Mouse (Mus musculus): Measurements from ENCODE around the gene Gm45015.
A peak's percentile ranks its signal among the peaks of the same experiment; 100 is the strongest.
"Not testable (repeated sequence)": the region's sequence is repeated elsewhere in the genome, so short reads cannot be mapped to it uniquely, and the experiment has no call there.

Gene Gm45015

GRCm38 (mm10) chrX:73336740-73337139 lies at the start of gene Gm45015:
Gene Gm45015, minus strand, starts transcription at chrX:73336840.
- DNase-seq: no peak

GRCm38 (mm10) chrX:73384924-73385323 lies 48.3 kb upstream of the Gm45015 start:
- no peak for DNase-seq

GRCm38 (mm10) chrX:73384419-73384818 lies 47.8 kb upstream of the Gm45015 start:
- DNase-seq: no peak

DNA sequence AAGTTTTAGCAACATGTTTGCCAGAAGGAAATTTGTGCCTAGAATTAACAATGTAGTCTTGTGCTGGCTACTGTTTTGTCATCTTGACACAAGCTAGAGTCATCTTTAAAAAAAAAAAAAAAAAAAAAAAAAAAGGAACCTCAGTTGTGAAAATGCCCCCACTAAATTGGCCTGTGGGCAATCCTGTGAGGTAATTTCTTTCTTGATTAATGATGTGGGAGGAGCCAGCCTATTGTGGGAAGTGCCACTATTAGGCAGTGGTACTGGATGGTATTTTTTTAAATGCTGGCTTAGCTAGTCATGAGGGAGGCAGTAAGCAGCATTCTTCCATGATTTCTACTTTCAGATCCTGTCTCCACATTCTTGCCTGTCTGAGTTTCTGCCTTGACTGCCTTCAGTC lies 26.7 kb upstream of the Gm45015 start:
- no peak for DNase-seq

- DNase-seq: no peak
Measured at GRCm38 (mm10) chrX:73356719-73357118, 20.1 kb upstream of the Gm45015 start.

- DNase-seq: no peak
Measured at GRCm38 (mm10) chrX:73356163-73356562, 19.5 kb upstream of the Gm45015 start.

- DNase-seq: no peak
Measured at GRCm38 (mm10) chrX:73344346-73344745, 7.7 kb upstream of the Gm45015 start.

DNA sequence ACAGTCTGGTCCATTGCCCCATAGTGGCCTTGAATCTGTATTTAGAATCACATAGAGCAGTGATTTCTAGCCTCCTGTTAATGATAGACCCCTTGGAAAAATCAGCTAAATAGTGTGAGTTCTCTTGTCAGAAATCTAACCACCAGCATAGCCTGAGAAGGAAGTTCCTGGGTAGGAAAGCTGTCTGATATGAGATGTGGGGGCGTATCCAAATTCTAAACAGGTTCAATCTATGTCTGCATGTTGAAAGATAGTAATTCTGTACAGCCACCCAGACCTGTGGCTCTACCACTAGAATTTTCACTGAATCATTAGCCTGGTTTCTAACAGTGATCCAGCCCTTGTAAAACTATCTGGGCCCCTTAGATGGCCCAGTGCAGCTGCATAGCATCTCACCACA lies 7.2 kb upstream of the Gm45015 start:
- no peak for DNase-seq

DNA sequence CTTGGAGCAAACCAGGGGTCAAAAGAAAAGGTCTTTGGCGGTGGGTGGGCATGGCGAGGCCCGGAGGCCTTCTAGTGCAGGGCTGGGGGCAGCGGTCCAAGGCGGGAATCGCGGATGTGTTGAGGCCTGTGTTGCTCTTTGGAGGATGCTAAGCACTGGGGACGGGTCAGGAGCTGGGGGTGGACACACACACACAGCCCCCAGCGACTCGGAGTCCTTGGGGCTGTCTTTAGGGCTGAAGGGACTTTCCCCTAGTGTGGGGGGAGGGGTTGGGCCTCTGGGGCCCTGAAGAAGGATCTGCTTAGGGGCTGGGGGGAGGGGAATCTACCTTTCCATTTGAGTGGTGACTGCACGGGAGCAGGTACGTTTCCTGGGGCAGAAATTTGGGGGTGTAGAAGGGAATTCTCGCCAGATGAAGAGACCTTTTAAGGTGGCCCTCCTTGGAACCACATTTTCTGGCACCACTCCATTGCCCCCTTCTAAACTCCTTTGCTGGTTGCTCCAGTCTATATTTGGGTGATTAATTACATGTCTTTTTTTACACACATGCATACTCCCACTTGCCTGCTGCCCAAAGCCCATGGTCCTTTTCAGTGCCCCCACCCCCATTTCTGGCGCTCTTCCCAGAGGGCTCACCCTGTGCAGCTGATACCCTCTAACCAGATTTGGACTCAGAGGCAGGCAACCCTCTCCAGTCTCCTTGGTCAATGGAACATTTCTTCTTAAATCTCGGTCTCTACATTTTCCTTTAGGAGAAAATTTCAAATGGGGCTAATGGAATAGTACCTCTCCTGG lies 6.5 kb upstream of the Gm45015 start:
- peak in 1 of 2 experiments; percentile 3 for DNase-seq

DNA sequence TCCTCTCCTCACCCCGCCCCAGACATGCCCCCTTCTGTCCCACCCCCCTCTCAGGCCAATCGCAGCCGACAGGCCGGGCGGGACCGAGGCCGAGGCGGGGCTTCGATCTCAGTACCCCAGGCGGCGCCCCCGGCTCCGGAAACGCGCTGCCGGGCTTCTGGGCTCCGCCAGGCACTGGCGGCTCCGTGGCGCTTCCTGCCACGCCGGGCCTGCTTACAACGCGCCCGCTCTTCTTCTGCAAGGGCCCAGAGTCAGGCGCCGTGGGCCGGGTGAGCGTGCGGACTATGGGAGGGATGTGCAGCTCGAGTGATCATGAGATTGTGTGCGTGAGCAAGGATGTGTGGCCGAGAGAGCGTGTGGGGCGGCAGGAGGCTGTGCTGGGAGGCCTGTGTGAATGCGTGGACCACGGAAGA lies 5.8 kb upstream of the Gm45015 start, which contains the start of gene Zfp275:
Gene Zfp275, plus strand, starts transcription at position 139 of the 413 bp plus-strand sequence.
- DNase-seq: peak; percentile 61 to 66

- DNase-seq: no peak
Measured at GRCm38 (mm10) chrX:73342068-73342467, 5.4 kb upstream of the Gm45015 start.

GRCm38 (mm10) chrX:73341473-73341872 lies 4.8 kb upstream of the Gm45015 start:
- no peak for DNase-seq

- no peak for DNase-seq
Measured at GRCm38 (mm10) chrX:73333548-73333947, 3.1 kb downstream of the Gm45015 start.

DNA sequence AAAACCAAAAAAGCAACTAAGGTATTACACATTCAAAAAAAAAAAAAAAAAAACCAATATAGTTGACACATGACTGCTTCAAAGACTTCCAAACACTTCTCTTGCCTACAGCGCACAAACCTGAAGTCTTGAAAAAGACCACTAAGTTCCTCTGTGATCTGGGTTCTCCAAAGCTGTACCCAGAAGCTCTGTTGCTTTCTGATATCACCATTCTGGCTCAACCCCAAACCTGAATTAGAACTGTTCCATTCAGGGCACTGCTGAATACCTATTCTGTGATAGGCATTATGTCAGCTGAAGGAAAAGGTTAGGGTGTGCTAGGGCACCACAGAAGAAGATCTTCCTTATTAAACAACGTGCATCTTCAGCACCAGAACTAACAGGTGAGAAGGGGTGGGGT lies 9.4 kb downstream of the Gm45015 start:
- DNase-seq: no peak

- DNase-seq: no peak
Measured at GRCm38 (mm10) chrX:73321029-73321428, 15.6 kb downstream of the Gm45015 start.

DNA sequence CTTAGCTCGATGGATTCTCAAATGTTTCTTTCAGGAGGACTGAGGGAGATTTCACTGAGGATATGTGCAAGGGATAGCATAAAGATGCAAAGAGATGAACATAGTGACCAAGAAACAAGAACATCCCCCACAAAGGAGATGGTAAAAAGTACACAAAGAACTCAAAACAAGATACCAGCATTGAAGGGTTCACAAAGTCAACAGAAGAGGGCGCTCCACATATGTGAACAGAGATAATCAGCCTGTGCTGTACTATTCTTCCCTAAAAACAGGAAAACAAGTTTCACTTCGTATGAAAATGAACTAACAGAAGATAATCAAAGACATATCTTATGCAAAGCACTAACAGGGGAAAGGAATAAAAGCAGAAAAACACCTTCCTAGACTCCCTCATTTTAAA lies 24.1 kb downstream of the Gm45015 start:
- peak; percentile 5 to 27 for DNase-seq

DNA sequence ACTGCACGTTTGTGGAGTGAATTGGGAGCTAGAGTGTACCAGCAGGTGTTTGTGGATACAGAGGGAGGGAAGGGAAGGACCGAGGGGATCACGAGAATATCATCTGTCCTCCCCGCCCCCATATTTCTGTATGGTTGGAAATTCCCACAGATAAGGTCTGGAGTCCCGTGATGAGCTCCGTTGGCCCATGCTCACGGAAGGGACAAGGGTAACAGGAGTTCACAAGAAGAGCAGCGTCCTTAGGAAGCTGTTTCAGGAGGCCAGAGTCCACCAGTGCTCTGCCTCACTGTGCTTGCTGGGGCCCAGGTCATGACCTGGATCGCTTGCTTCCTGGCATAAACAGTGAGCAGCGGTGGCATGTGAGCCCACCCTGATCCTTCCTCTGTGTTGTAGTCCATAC lies 40.9 kb downstream of the Gm45015 start:
- peak; percentile 12 to 64 for DNase-seq

DNA sequence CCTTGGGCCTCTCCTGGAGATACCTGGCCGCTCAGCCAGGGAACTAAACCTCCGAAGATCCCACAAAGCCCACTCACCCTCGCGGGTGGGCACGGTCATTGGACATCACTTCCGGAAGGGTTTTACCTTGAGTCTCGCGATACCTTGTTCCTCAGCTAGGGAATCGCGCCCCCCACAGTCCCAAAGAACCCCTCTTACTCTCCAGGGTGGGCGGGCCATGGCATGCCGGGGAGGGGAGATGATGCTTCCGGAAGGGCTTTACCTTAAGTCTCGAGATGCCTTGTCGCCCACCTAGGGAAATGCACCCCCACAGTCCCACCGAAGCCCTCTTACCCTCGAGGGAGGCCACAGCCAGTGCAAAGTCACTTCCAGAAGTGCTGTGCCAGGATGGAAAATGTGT lies 43.8 kb downstream of the Gm45015 start, which contains the start of the genes Xlr5a and Xlr5c:
Gene Xlr5a, minus strand, starts transcription at position 101 of the 400 bp plus-strand sequence.
Gene Xlr5c, minus strand, starts transcription at position 101 of the 400 bp plus-strand sequence.
- DNase-seq: not testable (repeated sequence)

Measured in kidney, adult 8-10 months (tissue).